Mouse (Mus musculus) erythroid progenitor cell, adult 5-6 weeks (primary cell): ENCODE results near the gene Gtf2a2. TPM values are rescaled to one million over a fixed set of nuclear protein-coding genes. Genes with fewer than 3 reads are reported as not detected.
A peak's percentile ranks its signal among the peaks of the same experiment; 100 is the strongest.

ENCODE experiments used
- ATAC-seq: replicated peaks from 2 replicates; pipeline ENCODE4 v1.8.0; 2016; ENCODE audit warnings: moderate number of reproducible peaks, mild to moderate bottlenecking, moderate TSS enrichment, inconsistent platforms; ENCODE audit not compliant: poor library complexity, low FRiP score, severe bottlenecking
- total RNA-seq, 2 experiments: library from RNA; stranded (forward) in 1 of 2; stranded (reverse) in 1 of 2; fragments of 150-400 nt in 1 of 2; fragments of 186-747, 209-891 nt in 1 of 2; gene quantifications; 2 replicates each; pipeline versions ENCODE4 v1.2.3 to v1.2.4; 2015 to 2017; ENCODE audit warnings: low replicate concordance in 2 of 2

Gene Gtf2a2
- total RNA-seq (2015; ENCODE audit: low replicate concordance): 135 and 194 TPM in 2 replicates
- 137 and 140 TPM in 2 replicates for total RNA-seq (2017; ENCODE audit: low replicate concordance)

DNA sequence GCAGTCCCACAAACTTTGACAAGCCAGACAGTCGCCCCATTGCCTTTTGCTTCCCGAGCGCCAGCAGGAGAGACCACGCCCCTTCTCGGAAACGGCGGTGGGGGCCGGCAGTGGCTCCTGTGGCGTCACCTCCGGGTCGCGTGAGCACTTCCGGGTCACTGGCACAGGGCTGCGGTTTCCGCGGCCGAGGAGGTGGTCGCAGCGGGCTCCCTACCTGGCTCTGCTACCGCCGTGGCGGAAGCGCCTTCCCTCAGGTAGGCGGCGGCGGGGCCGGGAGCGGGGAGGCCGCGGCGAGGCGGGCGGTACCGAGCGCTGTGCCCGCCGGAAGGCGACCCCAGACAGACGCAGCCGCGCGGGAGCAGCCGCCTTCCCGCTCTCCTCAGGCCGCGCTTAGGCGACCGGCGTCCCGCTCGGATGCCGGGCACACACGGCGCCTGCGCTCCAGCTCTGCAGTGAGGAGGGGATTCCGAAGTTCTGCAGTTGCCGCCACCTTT lies at the start of gene Gtf2a2:
TSS of gene Gtf2a2 (plus strand) at position 143 of the 494 bp plus-strand sequence.
- ATAC-seq: peak; percentile 97

- no peak for ATAC-seq
These were observed 48.0 kb upstream of the Gtf2a2 start for GRCm38 (mm10) chr9:69964370-69964769.

GRCm38 (mm10) chr9:69985526-69985925 lies 26.8 kb upstream of the Gtf2a2 start:
- no peak for ATAC-seq

- ATAC-seq: no peak
These were observed 26.3 kb upstream of the Gtf2a2 start for GRCm38 (mm10) chr9:69986063-69986462.

DNA sequence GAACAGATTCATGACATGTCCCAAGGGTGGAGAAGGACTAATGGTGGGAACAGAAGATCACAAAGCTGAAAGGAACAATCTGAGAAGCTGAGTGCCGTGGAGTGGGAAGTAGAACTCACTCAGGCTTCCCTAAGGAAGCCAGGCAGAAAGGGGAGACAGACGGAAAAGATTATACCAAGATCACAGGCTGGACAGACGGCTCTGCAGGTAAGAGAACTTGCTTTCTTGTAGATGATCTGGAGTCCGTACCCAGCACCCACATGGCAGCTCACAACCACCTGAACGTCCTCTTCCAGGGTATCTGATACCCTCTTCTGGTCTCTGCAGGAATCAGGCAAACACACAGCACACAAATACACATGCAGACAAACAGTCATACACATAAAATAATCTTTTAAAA lies 25.8 kb upstream of the Gtf2a2 start:
- no peak for ATAC-seq

DNA sequence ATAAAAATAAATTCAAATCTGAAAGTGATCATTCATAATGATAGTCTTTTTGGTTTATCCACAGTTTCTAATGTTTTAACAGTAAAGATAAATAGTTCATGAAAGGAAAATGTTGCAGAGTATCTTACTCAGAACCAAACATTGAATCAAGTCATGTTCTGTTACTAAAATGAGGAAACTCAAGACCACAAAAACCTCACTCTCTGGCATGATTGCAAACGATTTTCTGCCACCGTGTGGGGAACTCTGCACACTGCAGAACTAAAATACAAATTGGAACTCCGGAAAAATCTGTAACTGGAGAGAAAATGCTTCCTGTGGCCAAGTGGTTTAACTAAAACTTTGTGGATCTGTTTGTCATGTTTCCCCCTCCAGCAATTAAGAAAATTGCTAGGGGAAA lies 24.8 kb upstream of the Gtf2a2 start:
- no peak for ATAC-seq

DNA sequence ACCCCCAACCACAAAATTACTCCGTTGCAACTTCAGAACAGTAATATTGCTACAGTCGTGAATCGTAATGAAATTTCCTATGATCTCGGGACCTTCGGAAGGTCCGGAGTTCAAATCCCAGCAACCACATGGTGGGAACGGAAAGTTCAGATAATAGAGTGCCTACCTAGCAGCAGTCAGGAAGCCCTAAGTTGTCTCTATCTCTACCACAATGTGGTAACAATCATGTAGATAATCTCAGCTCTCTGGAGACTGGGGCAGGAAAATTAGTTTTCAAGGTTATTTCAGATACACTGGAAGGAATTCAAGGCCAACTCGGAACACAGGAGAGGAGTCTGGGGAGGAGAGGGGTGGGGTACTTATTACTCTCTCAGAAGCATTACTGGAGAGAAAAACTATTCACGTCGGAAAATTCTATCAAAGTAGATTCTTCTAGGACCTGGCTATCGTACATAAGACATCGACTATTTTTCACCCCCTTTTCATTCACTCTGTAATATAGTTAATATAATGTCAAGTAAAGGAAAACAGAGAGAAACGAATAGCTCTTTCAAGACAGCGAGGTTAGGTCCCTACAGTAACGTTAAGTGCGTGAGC lies 23.5 kb upstream of the Gtf2a2 start:
- ATAC-seq: peak; percentile 41

DNA sequence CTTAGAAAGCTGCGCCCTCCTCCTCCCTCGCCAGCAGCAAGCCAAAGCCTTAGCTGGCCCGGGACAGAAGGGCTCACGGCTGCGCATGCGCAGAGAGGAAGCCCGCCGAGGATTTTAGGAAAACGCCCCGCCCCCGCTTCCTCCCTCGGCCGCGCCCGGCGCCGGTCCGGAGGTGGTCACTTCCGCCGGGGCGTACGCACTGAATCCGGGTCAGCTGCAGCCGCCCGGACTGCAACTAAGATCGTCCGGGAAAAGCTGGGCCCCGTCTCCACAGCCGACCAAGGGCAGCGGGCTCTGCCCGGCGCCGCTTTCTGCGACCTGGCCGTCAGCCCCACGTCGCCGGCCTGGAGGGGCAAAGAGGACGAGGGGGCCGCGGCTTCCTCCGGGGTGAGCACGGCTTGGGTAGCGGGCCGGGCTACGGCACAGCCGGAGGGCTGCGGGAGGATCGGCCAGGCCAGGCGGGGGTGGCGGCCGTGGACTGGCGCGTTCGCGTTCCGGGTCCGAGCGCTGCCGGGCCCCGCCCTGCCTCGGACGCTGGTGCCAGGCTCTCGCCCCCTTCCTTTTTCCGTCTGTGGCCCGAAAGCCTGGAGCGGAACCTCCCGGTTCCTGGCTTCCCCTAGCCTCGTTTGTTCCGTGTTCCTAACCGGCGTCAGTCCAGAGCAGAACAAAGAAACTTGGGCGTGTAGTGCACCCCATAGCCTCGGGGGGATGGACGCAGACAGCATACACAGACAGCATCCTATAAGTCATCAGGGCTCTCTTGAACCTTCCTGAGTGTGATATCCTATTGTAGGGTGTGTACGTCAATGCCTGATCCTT lies 22.8 kb upstream of the Gtf2a2 start, which contains the start of gene Bnip2:
TSS of gene Bnip2 (plus strand) at position 164 of the 819 bp plus-strand sequence.
- ATAC-seq: peak; percentile 95

GRCm38 (mm10) chr9:69990346-69990745 lies 22.0 kb upstream of the Gtf2a2 start:
- ATAC-seq: no peak

- ATAC-seq: no peak
These were observed 19.5 kb upstream of the Gtf2a2 start for GRCm38 (mm10) chr9:69992841-69993277.

DNA sequence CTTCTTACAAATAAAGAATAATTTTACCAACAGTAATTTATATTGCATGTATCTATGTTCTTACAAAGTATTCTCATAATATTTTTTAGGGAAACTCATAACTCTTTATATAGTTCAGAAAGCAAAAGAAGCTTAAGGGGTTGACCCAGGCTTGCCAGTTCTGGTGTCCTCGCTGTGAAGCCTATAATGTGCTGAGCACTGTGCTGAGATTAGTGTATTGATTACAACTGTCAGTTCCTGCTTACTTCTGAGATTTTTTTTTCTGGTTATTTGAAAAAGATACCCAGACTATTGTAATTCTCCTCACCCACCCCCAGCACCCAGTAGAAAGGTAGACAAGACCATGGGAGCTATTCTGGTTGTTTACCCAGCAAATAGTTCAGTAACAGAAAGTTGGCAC lies 18.9 kb upstream of the Gtf2a2 start:
- no peak for ATAC-seq

GRCm38 (mm10) chr9:69994547-69994946 lies 17.8 kb upstream of the Gtf2a2 start:
- ATAC-seq: no peak

DNA sequence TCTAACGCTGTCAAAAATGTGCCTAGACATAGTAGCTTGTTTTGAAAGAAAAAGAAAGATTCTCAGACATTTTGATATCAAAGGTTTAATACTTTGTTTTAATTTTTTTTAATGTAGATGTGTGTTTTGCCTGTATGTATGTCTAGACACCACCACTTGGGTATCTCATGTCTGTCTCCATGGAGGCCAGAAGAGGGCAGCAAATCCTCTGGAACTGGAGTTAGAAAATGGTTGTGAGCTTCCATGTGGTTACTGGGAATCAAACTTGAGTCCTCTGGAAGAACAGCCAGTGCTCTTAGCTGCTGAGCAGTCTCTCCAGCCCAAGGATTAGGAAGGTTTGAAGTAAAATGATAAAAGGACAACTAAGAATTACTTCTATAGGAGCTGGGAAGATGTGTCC lies 13.0 kb upstream of the Gtf2a2 start:
- ATAC-seq: no peak

- ATAC-seq: no peak
These were observed 8.8 kb upstream of the Gtf2a2 start for GRCm38 (mm10) chr9:70003516-70003915.

- ATAC-seq: no peak
These were observed 5.4 kb upstream of the Gtf2a2 start for GRCm38 (mm10) chr9:70006984-70007383.

GRCm38 (mm10) chr9:70007506-70008248 lies 4.7 kb upstream of the Gtf2a2 start:
- no peak for ATAC-seq

GRCm38 (mm10) chr9:70009754-70010304 lies 2.5 kb upstream of the Gtf2a2 start:
- no peak for ATAC-seq

DNA sequence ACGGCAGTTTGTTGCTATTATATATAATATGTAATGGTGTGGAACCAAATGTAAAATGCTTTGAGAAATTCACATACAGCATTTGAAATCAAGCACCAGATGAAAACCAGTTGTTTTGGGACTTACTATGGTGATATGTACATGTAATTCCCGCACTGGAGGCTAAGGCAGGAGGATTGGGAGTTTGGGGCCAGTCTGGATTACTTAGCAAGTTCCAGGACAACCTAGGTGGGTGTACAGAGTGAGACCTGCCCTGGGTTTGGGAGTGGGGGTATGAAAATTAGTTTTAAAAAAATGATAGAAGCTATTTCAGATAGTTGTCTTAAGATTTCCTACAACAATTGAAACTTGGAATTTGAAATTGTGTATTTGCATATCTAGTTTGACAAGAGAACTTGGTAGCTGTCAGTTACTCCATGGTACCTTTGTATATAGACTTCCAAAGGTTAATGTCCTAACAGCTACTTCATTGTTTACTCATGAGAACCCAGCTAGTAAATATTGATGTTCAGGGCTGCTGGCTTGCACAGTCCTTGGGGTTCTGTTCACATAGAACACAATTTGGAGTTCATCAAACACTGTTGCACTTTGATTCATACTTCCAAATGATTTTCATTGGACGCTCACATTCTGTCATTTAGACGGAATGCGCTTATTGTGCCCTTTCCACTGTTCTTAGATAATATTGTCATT lies 1.4 kb upstream of the Gtf2a2 start:
- no peak for ATAC-seq
